Mouse (Mus musculus): ENCODE measurements around the gene Psmb10. TPM values are rescaled to one million over a fixed set of nuclear protein-coding genes. Genes with fewer than 3 reads are reported as not detected.

Psmb10 gene
- polyA plus RNA-seq, 2 experiments: 31.8 to 38.8 TPM

GRCm38 (mm10) chr8:105900941-105901616, 37.2 kb downstream of the Psmb10 start:
- peak overlapping the region; percentile 99 for H3K9ac ChIP-seq (ENCODE audit: low read depth, low read length, severe bottlenecking)
- no peaks in the 10 kb centered on the region for H3K9me3 ChIP-seq (ENCODE audit: control insufficient read depth, low read length)
- WGBS: 32% methylated on average over 16 of the region's 16 CpGs
- peak overlapping the region; percentile 66 for H3K4me2 ChIP-seq (replicated peaks; ENCODE audit: low read depth, low read length, severe bottlenecking)
- peak overlapping the region; percentile 94 for H3K4me3 ChIP-seq (replicated peaks; ENCODE audit: low read length)
- H3K27me3 ChIP-seq (ENCODE audit: control insufficient read depth, insufficient read depth, low read length): no peaks in the 10 kb centered on the region
- no peak for TF ChIP-seq POLR2A (IDR thresholded peaks at IDR 0.05; ENCODE audit: borderline replicate concordance, extremely low read depth, insufficient read depth, insufficient read length)
- peak; percentile 6 for DNase-seq (ENCODE audit: low spot score)
- H3K36me3 ChIP-seq (ENCODE audit: control insufficient read depth, insufficient read depth, low read length): peaks cover 4% of the 10 kb centered on the region
- ATAC-seq (ENCODE audit: low FRiP score, low read depth): no peak
- peak overlapping the region; percentile 88 for H3K27ac ChIP-seq (replicated peaks; ENCODE audit: low read depth, low read length)
- H3K4me1 ChIP-seq (ENCODE audit: control insufficient read depth, insufficient read depth, low read length): peaks cover 5% of the 10 kb centered on the region; the same call in 1 of the 2 replicates

- peaks cover 6% of the 10 kb centered on the region for H3K36me3 ChIP-seq (ENCODE audit: control insufficient read depth, insufficient read depth, low read length)
Measured at GRCm38 (mm10) chr8:105900180-105900940, 37.9 kb downstream of the Psmb10 start, which contains the start of gene Pskh1. TSS of gene Pskh1 (plus strand) at chr8:105900441.

GRCm38 (mm10) chr8:105897801-105898480, 40.3 kb downstream of the Psmb10 start:
- no peak for TF ChIP-seq POLR2A (IDR thresholded peaks at IDR 0.05; ENCODE audit: borderline replicate concordance, extremely low read depth, insufficient read depth, insufficient read length)
- DNase-seq (ENCODE audit: low spot score) (no peak), ATAC-seq (ENCODE audit: low FRiP score, low read depth) (no peak)
- Histone ChIP-seq H3K27me3 (ENCODE audit: control insufficient read depth, insufficient read depth, low read length) (no peaks in the 10 kb centered on the region), H3K36me3 (ENCODE audit: control insufficient read depth, insufficient read depth, low read length) (peaks cover 17% of the 10 kb centered on the region), H3K27ac (replicated peaks; ENCODE audit: low read depth, low read length) (no peak overlapping the region), H3K4me1 (ENCODE audit: control insufficient read depth, insufficient read depth, low read length) (peaks cover 8% of the 10 kb centered on the region), H3K4me2 (replicated peaks; ENCODE audit: low read depth, low read length, severe bottlenecking) (no peak overlapping the region), H3K9me3 (ENCODE audit: control insufficient read depth, low read length) (no peaks in the 10 kb centered on the region), H3K4me3 (replicated peaks; ENCODE audit: low read length) (no peak overlapping the region), H3K9ac (ENCODE audit: low read depth, low read length, severe bottlenecking) (no peak overlapping the region)
- WGBS: 81% methylated on average over 9 of the region's 9 CpGs

More at GRCm38 (mm10) chr8:105900180-105900940, 37.9 kb downstream of the Psmb10 start, which contains the start of gene Pskh1:
- Histone ChIP-seq H3K4me2 (replicated peaks; ENCODE audit: low read depth, low read length, severe bottlenecking) (peak within 1 kb of the TSS; percentile 66), H3K4me1 (ENCODE audit: control insufficient read depth, insufficient read depth, low read length) (peaks cover 5% of the 10 kb centered on the region; the same call in 1 of the 2 replicates), H3K9ac (ENCODE audit: low read depth, low read length, severe bottlenecking) (peak within 1 kb of the TSS; percentile 99), H3K9me3 (ENCODE audit: control insufficient read depth, low read length) (no peaks in the 10 kb centered on the region), H3K4me3 (replicated peaks; ENCODE audit: low read length) (peak within 1 kb of the TSS; percentile 94), H3K27me3 (ENCODE audit: control insufficient read depth, insufficient read depth, low read length) (no peaks in the 10 kb centered on the region), H3K27ac (replicated peaks; ENCODE audit: low read depth, low read length) (peak within 1 kb of the TSS; percentile 88)
- DNase-seq (ENCODE audit: low spot score): peak; percentile 92
- TF ChIP-seq POLR2A (IDR thresholded peaks at IDR 0.05; ENCODE audit: borderline replicate concordance, extremely low read depth, insufficient read depth, insufficient read length): peak; percentile 84; the same call in 1 of the 2 replicates
- WGBS: under 1% methylated on average over 66 of the region's 68 CpGs
- ATAC-seq (ENCODE audit: low FRiP score, low read depth): peak; percentile 94

GRCm38 (mm10) chr8:105893339-105893738, 44.9 kb downstream of the Psmb10 start, which contains the start of gene Nrn1l:
TSS of gene Nrn1l (plus strand) at chr8:105893567.
- Histone ChIP-seq H3K4me3 (replicated peaks; ENCODE audit: low read length) (no peak within 1 kb of the TSS), H3K4me2 (replicated peaks; ENCODE audit: low read depth, low read length, severe bottlenecking) (no peak within 1 kb of the TSS)

GRCm38 (mm10) chr8:105892432-105892831, 45.8 kb downstream of the Psmb10 start:
- Histone ChIP-seq H3K36me3 (ENCODE audit: control insufficient read depth, insufficient read depth, low read length) (peaks cover 70% of the 10 kb centered on the region), H3K4me1 (ENCODE audit: control insufficient read depth, insufficient read depth, low read length) (peaks cover 3% of the 10 kb centered on the region; the same call in 1 of the 2 replicates), H3K4me2 (replicated peaks; ENCODE audit: low read depth, low read length, severe bottlenecking) (no peak overlapping the region), H3K9ac (ENCODE audit: low read depth, low read length, severe bottlenecking) (no peak overlapping the region), H3K27ac (replicated peaks; ENCODE audit: low read depth, low read length) (no peak overlapping the region), H3K9me3 (ENCODE audit: control insufficient read depth, low read length) (no peaks in the 10 kb centered on the region), H3K4me3 (replicated peaks; ENCODE audit: low read length) (no peak overlapping the region), H3K27me3 (ENCODE audit: control insufficient read depth, insufficient read depth, low read length) (no peaks in the 10 kb centered on the region)
- DNase-seq (ENCODE audit: low spot score): peak; percentile 11
- no peak for ATAC-seq (ENCODE audit: low FRiP score, low read depth)
- no peak for TF ChIP-seq POLR2A (IDR thresholded peaks at IDR 0.05; ENCODE audit: borderline replicate concordance, extremely low read depth, insufficient read depth, insufficient read length)
- 88% methylated on average over 6 of the region's 6 CpGs for WGBS

More at GRCm38 (mm10) chr8:105893339-105893738, 44.9 kb downstream of the Psmb10 start, which contains the start of gene Nrn1l:
- no peak for TF ChIP-seq POLR2A (IDR thresholded peaks at IDR 0.05; ENCODE audit: borderline replicate concordance, extremely low read depth, insufficient read depth, insufficient read length)
- DNase-seq (ENCODE audit: low spot score) (peak; percentile 81), ATAC-seq (ENCODE audit: low FRiP score, low read depth) (peak; percentile 82)
- 13% methylated on average over 8 of the region's 11 CpGs for WGBS
- Histone ChIP-seq H3K9me3 (ENCODE audit: control insufficient read depth, low read length) (no peaks in the 10 kb centered on the region), H3K36me3 (ENCODE audit: control insufficient read depth, insufficient read depth, low read length) (peaks cover 61% of the 10 kb centered on the region), H3K4me1 (ENCODE audit: control insufficient read depth, insufficient read depth, low read length) (peaks cover 3% of the 10 kb centered on the region; the same call in 1 of the 2 replicates), H3K27me3 (ENCODE audit: control insufficient read depth, insufficient read depth, low read length) (no peaks in the 10 kb centered on the region), H3K9ac (ENCODE audit: low read depth, low read length, severe bottlenecking) (no peak within 1 kb of the TSS), H3K27ac (replicated peaks; ENCODE audit: low read depth, low read length) (no peak within 1 kb of the TSS)
